Mouse (Mus musculus): ENCODE results near the gene Olfr934.

Olfr934 gene

GRCm38 (mm10) chr9:38988215-38988614, at the start of gene Olfr934:
Olfr934 (minus strand) TSS chr9:38988315.
- DNase-seq (ENCODE audit: low read depth, low spot score), result no peak

- DNase-seq (ENCODE audit: low read depth, low spot score), result no peak
Measured at GRCm38 (mm10) chr9:39023277-39023676, 35.2 kb upstream of the Olfr934 start, which contains the start of gene Olfr146. Olfr146 (minus strand) TSS chr9:39023377.

GRCm38 (mm10) chr9:38999583-38999982, 11.5 kb upstream of the Olfr934 start, which contains the start of gene Olfr935:
Olfr935 (minus strand) TSS chr9:38999683.
- no peak for DNase-seq (ENCODE audit: low read depth, low spot score)

- DNase-seq (ENCODE audit: low read depth, low spot score), result no peak
Measured at GRCm38 (mm10) chr9:38972013-38972412, 16.1 kb downstream of the Olfr934 start, which contains the start of gene Olfr933. Olfr933 (plus strand) TSS chr9:38972313.

DNA sequence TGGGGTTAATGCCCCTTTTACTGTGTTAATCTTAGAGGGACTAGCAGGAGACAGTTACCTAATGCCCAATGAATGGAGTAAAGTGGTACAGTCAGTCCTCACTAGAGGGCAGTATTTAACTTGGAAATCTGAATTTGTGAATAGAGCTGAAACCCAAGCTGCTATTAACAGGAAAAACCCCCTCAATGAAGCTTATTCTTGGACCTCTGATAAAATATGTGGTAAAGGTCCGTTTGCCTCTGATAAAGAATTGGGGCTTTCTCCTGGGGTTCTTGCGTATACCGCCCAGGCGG, 34.0 kb downstream of the Olfr934 start:
- peak; percentile 45 for DNase-seq (ENCODE audit: low read depth, low spot score)

GRCm38 (mm10) chr9:38953401-38954123, 34.6 kb downstream of the Olfr934 start:
- peak; percentile 7 for DNase-seq (ENCODE audit: low read depth, low spot score)

Measured in 3T3-L1 (cell line).